Mouse (Mus musculus) CH12.LX (cell line): ENCODE data around the gene Dab1.

Source experiments
- CHD1 ChIP-seq: IDR thresholded peaks from 2 replicates; pipeline ENCODE4 v1.6.1; 2012; ENCODE audit warnings: low read depth, low read length, improper control_type of control experiment, inconsistent platforms
- CTCF ChIP-seq, 2 experiments: IDR thresholded peaks in 1 of 2; conservative IDR thresholded peaks in 1 of 2; 2 replicates each; pipeline ENCODE4 v1.5.1; 2011 to 2012; ENCODE audit warnings: low read depth in 2 of 2, low read length in 2 of 2, improper control_type of control experiment in 1 of 2, inconsistent platforms in 1 of 2, mild to moderate bottlenecking in 1 of 2, moderate library complexity in 1 of 2
- E2F4 ChIP-seq: IDR thresholded peaks from 2 replicates; pipeline ENCODE4 v1.6.1; 2011; ENCODE audit warnings: low read depth, low read length, improper control_type of control experiment; ENCODE audit not compliant: insufficient replicate concordance
- EP300 ChIP-seq: IDR thresholded peaks from 2 replicates; pipeline ENCODE4 v1.6.1; 2011; ENCODE audit warnings: low read length, improper control_type of control experiment
- IRF4 ChIP-seq: IDR thresholded peaks from 2 replicates; pipeline ENCODE4 v1.6.1; 2014; ENCODE audit warnings: low read depth, mild to moderate bottlenecking, inconsistent platforms, low read length, improper control_type of control experiment
- MAFK ChIP-seq: IDR thresholded peaks from 2 replicates; pipeline ENCODE4 v1.6.1; 2011; ENCODE audit warnings: low read length, improper control_type of control experiment; ENCODE audit not compliant: insufficient replicate concordance
- NRF1 ChIP-seq: IDR thresholded peaks from 2 replicates; pipeline ENCODE4 v1.6.1; 2014; ENCODE audit warnings: low read depth, mild to moderate bottlenecking, inconsistent platforms, low read length, improper control_type of control experiment, moderate library complexity
- POLR2A ChIP-seq: IDR thresholded peaks from 2 replicates; pipeline ENCODE4 v1.6.1; 2011; ENCODE audit warnings: low read depth, mild to moderate bottlenecking, improper control_type of control experiment, low read length
- SMC3 ChIP-seq: IDR thresholded peaks from 2 replicates; pipeline ENCODE4 v1.6.1; 2011; ENCODE audit warnings: low read depth, low read length, improper control_type of control experiment
- UBTF ChIP-seq: IDR thresholded peaks from 2 replicates; pipeline ENCODE4 v1.6.1; 2012; ENCODE audit warnings: low read depth, mild to moderate bottlenecking, inconsistent platforms, low read length, improper control_type of control experiment, moderate library complexity
- USF1 ChIP-seq: IDR thresholded peaks from 2 replicates; pipeline ENCODE4 v1.6.1; 2014; ENCODE audit warnings: low read depth, mild to moderate bottlenecking, inconsistent platforms, low read length, improper control_type of control experiment
- ZKSCAN1 ChIP-seq: IDR thresholded peaks from 2 replicates; pipeline ENCODE4 v1.6.1; 2012; ENCODE audit warnings: low read depth, inconsistent platforms, low read length, improper control_type of control experiment, borderline replicate concordance
- ZMIZ1 ChIP-seq: IDR thresholded peaks from 2 replicates; pipeline ENCODE4 v1.6.1; 2012; ENCODE audit warnings: low read depth, mild to moderate bottlenecking, inconsistent platforms, low read length, improper control_type of control experiment

DNA sequence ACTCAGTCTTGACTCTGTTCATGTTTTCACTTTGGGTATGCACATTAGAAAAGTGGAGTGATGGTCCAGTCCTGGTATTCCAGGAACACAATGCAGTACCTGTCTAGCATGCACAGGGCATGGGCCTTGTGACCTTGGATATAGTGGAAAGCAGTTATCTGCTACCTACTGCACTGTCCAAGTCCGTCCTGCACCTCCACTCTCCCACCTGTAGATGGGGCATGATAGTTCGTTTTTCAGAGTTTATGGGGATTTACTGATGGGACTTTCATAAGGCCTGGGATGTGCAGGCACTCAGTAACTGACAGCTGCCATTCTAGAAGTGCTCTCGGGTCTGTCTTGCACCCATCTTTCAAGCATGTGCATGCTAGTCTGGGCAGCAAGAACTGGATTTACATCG lies 951.4 kb downstream of the Dab1 start:
- 0 out of 4 replicates have a peak, but pooled peaks of 1 of the 2 experiments have one; percentile 12 for TF ChIP-seq CTCF (conservative IDR thresholded peaks at IDR 0.05 in 1 of 2, IDR thresholded peaks at IDR 0.05 in 1 of 2; ENCODE audit: low read depth in 2 of 2, low read length in 2 of 2)
- no peak for TF ChIP-seq E2F4
- TF ChIP-seq POLR2A: no peak
- TF ChIP-seq CHD1: no peak
- no peak for TF ChIP-seq ZMIZ1
- TF ChIP-seq MAFK: no peak
- no peak for TF ChIP-seq UBTF
- no peak for TF ChIP-seq USF1
- TF ChIP-seq SMC3: no peak
- TF ChIP-seq ZKSCAN1: no peak
- no peak for TF ChIP-seq NRF1
- TF ChIP-seq EP300: no peak
- no peak for TF ChIP-seq IRF4
